Mouse (Mus musculus): Measurements from ENCODE around the gene Trem1.

The Trem1 gene

GRCm38 (mm10) chr17:48267591-48267990, 35.0 kb downstream of the Trem1 start:
- no peak for DNase-seq (ENCODE audit: low spot score in 2 of 2)

GRCm38 (mm10) chr17:48268276-48268675, 35.7 kb downstream of the Trem1 start:
- DNase-seq (ENCODE audit: low spot score in 2 of 2), result no peak

- no peak for DNase-seq (ENCODE audit: low spot score in 2 of 2)
These were observed 37.3 kb downstream of the Trem1 start for GRCm38 (mm10) chr17:48269833-48270232.

GRCm38 (mm10) chr17:48272158-48272557, 39.6 kb downstream of the Trem1 start:
- DNase-seq (ENCODE audit: low spot score in 2 of 2), result peak; percentile 77 to 81

GRCm38 (mm10) chr17:48272598-48272997, 40.0 kb downstream of the Trem1 start:
- peak; percentile 38 to 49 for DNase-seq (ENCODE audit: low spot score in 2 of 2)

- DNase-seq (ENCODE audit: low spot score in 2 of 2), result no peak
These were observed 41.5 kb downstream of the Trem1 start for GRCm38 (mm10) chr17:48274098-48274497.

- DNase-seq (ENCODE audit: low spot score in 2 of 2), result peak; percentile 86 to 91
These were observed 42.3 kb downstream of the Trem1 start for GRCm38 (mm10) chr17:48274885-48275284.

- no peak for DNase-seq (ENCODE audit: low spot score in 2 of 2)
These were observed 43.2 kb downstream of the Trem1 start for GRCm38 (mm10) chr17:48275736-48276135.

GRCm38 (mm10) chr17:48278381-48278780, 45.8 kb downstream of the Trem1 start:
- no peak for DNase-seq (ENCODE audit: low spot score in 2 of 2)

GRCm38 (mm10) chr17:48279002-48279401, 46.4 kb downstream of the Trem1 start:
- no peak for DNase-seq (ENCODE audit: low spot score in 2 of 2)

- peak; percentile 25 to 44 for DNase-seq (ENCODE audit: low spot score in 2 of 2)
These were observed 48.6 kb downstream of the Trem1 start for GRCm38 (mm10) chr17:48280943-48281738.

GRCm38 (mm10) chr17:48281739-48282085, 49.1 kb downstream of the Trem1 start:
- peak in 1 of 2 experiments; percentile 64 for DNase-seq (ENCODE audit: low spot score in 2 of 2)

GRCm38 (mm10) chr17:48286765-48287164, 54.2 kb downstream of the Trem1 start:
- DNase-seq (ENCODE audit: low spot score in 2 of 2), result no peak

GRCm38 (mm10) chr17:48287276-48287675, 54.7 kb downstream of the Trem1 start:
- DNase-seq (ENCODE audit: low spot score in 2 of 2), result peak in 1 of 2 experiments; percentile 77

GRCm38 (mm10) chr17:48293500-48294194, 61.1 kb downstream of the Trem1 start:
- DNase-seq (ENCODE audit: low spot score in 2 of 2), result no peak

Measured in spleen, postnatal 10 days (tissue).